Mouse (Mus musculus): ENCODE measurements around the gene Acsbg2. TPM values are rescaled to one million over a fixed set of nuclear protein-coding genes. Genes with fewer than 3 reads are reported as not detected.

Acsbg2 gene
- polyA plus RNA-seq, 1 experiment from 2014 or later = not detected

DNA sequence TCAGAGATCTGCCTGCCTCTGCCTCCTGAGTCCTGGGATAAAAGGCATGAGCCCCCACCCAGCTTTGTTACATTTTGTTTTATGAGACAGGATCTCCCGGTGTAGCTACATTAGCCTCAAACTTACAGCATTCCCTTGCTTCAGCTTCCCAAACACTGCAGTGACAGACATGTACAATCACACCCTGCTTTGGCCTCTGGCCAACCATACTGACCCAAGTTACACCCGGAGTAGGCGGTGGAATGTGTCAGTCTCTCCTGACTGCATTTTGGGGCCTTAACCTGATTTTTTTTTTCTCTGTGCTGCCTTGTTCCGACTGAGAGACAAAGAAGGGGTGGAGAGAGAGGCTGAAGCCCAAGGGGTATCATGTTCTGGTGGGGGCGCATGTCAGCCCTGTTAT is 10.1 kb upstream of the Acsbg2 start:
- DNase-seq (ENCODE audit: low spot score) = no peak
- H3K27ac ChIP-seq (replicated peaks; ENCODE audit: low read depth, low read length) = no peak overlapping the region
- H3K27me3 ChIP-seq (ENCODE audit: control insufficient read depth, insufficient read depth, low read length) = no peaks in the 10 kb centered on the region
- H3K4me3 ChIP-seq (ENCODE audit: low read depth, low read length) = no peak overlapping the region
- H3K4me2 ChIP-seq (ENCODE audit: low read depth, low read length) = no peak overlapping the region
- H3K9me3 ChIP-seq (replicated peaks; ENCODE audit: control insufficient read depth, low read length) = no peaks in the 10 kb centered on the region
- H3K36me3 ChIP-seq (replicated peaks; ENCODE audit: control insufficient read depth, insufficient read depth, low read depth, low read length) = no peaks in the 10 kb centered on the region
- 82% methylated on average over 5 of the region's 5 CpGs for WGBS
- H3K9ac ChIP-seq (replicated peaks; ENCODE audit: low read length) = no peak overlapping the region
- no peak for ATAC-seq (replicated peaks; ENCODE audit: insufficient number of reproducible peaks, low FRiP score, low TSS enrichment, low read depth)
- no peaks in the 10 kb centered on the region for H3K4me1 ChIP-seq (ENCODE audit: control insufficient read depth, insufficient read depth, low read length)

DNA sequence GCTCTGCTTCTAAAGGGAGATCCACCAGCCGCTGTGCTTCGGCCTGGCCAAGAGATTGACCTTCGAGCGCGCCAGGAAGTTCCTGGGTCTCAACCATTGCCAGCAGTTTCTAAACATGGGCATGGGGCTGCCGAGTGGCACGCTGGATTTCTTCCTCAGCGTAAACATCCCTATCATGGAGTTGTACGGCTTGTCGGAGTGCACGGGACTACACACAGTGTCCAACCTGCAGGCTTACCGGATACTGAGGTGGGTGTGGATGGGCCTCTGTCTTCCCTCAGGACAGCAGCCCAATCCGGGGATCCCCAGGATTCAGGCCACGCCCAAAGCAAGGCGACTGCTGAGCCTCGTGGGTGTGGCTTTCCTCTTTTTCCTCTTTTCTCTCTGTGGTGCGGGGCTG is 9.4 kb upstream of the Acsbg2 start:
- 44% methylated on average over 17 of the region's 17 CpGs for WGBS
- no peak overlapping the region for H3K9ac ChIP-seq (replicated peaks; ENCODE audit: low read length)
- no peak overlapping the region for H3K4me2 ChIP-seq (ENCODE audit: low read depth, low read length)
- H3K4me3 ChIP-seq (ENCODE audit: low read depth, low read length) = no peak overlapping the region
- no peak overlapping the region for H3K27ac ChIP-seq (replicated peaks; ENCODE audit: low read depth, low read length)
- no peaks in the 10 kb centered on the region for H3K36me3 ChIP-seq (replicated peaks; ENCODE audit: control insufficient read depth, insufficient read depth, low read depth, low read length)
- no peaks in the 10 kb centered on the region for H3K27me3 ChIP-seq (ENCODE audit: control insufficient read depth, insufficient read depth, low read length)
- H3K4me1 ChIP-seq (ENCODE audit: control insufficient read depth, insufficient read depth, low read length) = no peaks in the 10 kb centered on the region
- ATAC-seq (replicated peaks; ENCODE audit: insufficient number of reproducible peaks, low FRiP score, low TSS enrichment, low read depth) (no peak), DNase-seq (ENCODE audit: low spot score) (no peak)
- no peaks in the 10 kb centered on the region for H3K9me3 ChIP-seq (replicated peaks; ENCODE audit: control insufficient read depth, low read length)

DNA sequence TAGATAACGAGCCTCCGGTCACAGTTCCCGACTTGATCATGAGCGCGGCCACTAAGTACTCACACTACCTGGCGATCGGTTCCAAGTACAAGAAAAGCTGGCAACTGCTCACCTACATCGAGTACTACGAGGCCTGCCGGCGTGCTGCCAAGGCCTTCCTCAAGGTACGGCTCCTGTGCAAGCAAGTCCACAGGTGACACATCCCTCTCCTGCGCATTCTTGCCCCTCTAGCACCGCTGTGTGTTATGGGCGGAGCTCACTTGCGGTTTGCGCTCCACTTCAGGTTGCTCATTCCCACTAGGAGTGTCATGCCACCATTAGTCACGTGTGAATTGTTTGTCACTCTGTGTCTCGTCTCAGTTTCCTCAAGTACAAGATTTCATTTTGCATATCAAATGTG is 3.2 kb upstream of the Acsbg2 start:
- no peak overlapping the region for H3K9ac ChIP-seq (replicated peaks; ENCODE audit: low read length)

DNA sequence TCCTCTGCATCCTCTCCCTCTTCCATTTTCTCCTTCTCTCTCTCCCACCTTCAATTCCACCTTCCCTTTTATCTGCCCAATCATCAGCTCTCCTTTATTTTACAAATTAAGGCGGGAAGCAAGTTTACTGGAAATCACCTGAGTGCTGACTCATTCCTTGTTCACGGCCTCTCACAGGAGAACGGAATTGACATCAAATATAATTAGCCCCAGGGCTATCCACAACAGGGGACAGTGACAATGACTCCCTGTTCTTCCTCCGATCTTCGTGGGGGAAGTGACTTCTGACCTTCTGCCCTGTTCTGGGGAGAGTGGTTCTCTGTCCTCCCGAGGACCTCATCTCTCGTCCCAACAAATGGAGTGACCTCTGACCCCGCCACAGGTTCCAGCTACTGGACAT is 2.7 kb upstream of the Acsbg2 start:
- Histone ChIP-seq H3K36me3 (replicated peaks; ENCODE audit: control insufficient read depth, insufficient read depth, low read depth, low read length) (no peaks in the 10 kb centered on the region), H3K4me3 (ENCODE audit: low read depth, low read length) (no peak overlapping the region), H3K27ac (replicated peaks; ENCODE audit: low read depth, low read length) (no peak overlapping the region), H3K27me3 (ENCODE audit: control insufficient read depth, insufficient read depth, low read length) (no peaks in the 10 kb centered on the region), H3K4me1 (ENCODE audit: control insufficient read depth, insufficient read depth, low read length) (no peaks in the 10 kb centered on the region), H3K9me3 (replicated peaks; ENCODE audit: control insufficient read depth, low read length) (no peaks in the 10 kb centered on the region), H3K4me2 (ENCODE audit: low read depth, low read length) (no peak overlapping the region), H3K9ac (replicated peaks; ENCODE audit: low read length) (no peak overlapping the region)
- ATAC-seq (replicated peaks; ENCODE audit: insufficient number of reproducible peaks, low FRiP score, low TSS enrichment, low read depth) (no peak), DNase-seq (ENCODE audit: low spot score) (no peak)
- WGBS = 44% methylated on average over 8 of the region's 8 CpGs

More for the DNA sequence above, 3.2 kb upstream of the Acsbg2 start:
- no peak overlapping the region for H3K27ac ChIP-seq (replicated peaks; ENCODE audit: low read depth, low read length)
- no peaks in the 10 kb centered on the region for H3K4me1 ChIP-seq (ENCODE audit: control insufficient read depth, insufficient read depth, low read length)
- no peaks in the 10 kb centered on the region for H3K9me3 ChIP-seq (replicated peaks; ENCODE audit: control insufficient read depth, low read length)
- 91% methylated on average over 19 of the region's 19 CpGs for WGBS
- ATAC-seq (replicated peaks; ENCODE audit: insufficient number of reproducible peaks, low FRiP score, low TSS enrichment, low read depth) (no peak), DNase-seq (ENCODE audit: low spot score) (no peak)
- no peak overlapping the region for H3K4me3 ChIP-seq (ENCODE audit: low read depth, low read length)
- H3K36me3 ChIP-seq (replicated peaks; ENCODE audit: control insufficient read depth, insufficient read depth, low read depth, low read length) = no peaks in the 10 kb centered on the region
- no peaks in the 10 kb centered on the region for H3K27me3 ChIP-seq (ENCODE audit: control insufficient read depth, insufficient read depth, low read length)
- no peak overlapping the region for H3K4me2 ChIP-seq (ENCODE audit: low read depth, low read length)

DNA sequence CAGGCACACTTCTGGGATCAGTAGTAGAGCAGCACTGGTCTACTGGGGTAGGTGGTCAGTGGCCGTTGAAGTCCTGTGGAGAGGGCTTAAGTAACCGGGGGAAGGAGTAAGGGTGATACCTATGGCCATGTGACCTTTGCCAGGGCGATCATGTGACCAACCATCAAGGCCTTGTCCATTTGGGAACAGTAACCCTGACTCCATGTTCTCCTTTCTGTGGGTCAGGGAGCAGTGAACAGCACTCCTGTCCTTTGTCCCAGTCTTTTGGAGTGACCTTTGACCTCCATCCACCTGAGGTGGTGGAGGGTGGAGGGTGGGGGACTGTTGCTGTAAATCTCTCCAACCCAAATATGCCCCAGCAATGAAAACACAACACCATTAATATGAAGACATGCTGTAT is 2.2 kb upstream of the Acsbg2 start:
- 90% methylated on average over 3 of the region's 3 CpGs for WGBS

DNA sequence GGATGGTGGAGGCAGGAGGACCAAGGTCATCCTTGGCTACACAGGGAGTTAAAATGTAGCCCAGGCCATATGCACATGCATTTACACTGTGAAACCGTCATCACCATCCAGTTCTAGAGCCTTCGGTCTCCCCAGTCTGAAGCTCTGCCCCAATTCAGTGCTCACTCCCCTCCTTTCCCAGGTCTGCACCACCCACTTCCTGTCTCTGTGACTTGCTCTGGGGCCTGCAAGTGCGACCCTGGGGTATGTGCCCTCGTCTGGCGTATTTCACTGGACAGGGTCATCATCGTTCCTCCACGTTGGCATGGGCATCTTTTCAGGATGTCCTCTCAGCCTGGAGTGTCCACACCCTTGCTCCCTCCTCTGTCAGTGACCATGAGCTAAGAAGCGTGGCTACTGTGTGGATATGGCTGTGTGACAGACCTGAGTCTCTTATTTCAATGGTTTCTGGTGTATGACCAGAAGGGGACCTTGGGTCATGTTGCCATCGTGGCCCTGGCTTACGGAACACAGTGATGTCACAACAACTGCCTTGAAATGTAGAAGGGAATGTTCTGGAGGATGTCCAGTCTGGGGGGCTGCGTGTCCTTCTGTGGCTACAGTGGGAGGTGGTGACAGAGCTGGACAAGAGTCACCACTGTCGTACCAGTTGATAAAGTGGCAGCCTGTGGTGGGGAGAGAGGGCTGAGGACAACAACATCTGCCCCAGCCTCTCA is 847 bp upstream of the Acsbg2 start, which contains the start of gene 1700061G19Rik:
1700061G19Rik (plus strand) TSS at position 542 of the 716 bp plus-strand sequence.
- Histone ChIP-seq H3K9ac (replicated peaks; ENCODE audit: low read length) (no peak within 1 kb of the TSS), H3K4me3 (ENCODE audit: low read depth, low read length) (no peak within 1 kb of the TSS), H3K9me3 (replicated peaks; ENCODE audit: control insufficient read depth, low read length) (no peaks in the 10 kb centered on the region; the same call in 1 of the 2 replicates), H3K4me2 (ENCODE audit: low read depth, low read length) (no peak within 1 kb of the TSS), H3K4me1 (ENCODE audit: control insufficient read depth, insufficient read depth, low read length) (no peaks in the 10 kb centered on the region), H3K27me3 (ENCODE audit: control insufficient read depth, insufficient read depth, low read length) (no peaks in the 10 kb centered on the region), H3K36me3 (replicated peaks; ENCODE audit: control insufficient read depth, insufficient read depth, low read depth, low read length) (no peaks in the 10 kb centered on the region), H3K27ac (replicated peaks; ENCODE audit: low read depth, low read length) (no peak within 1 kb of the TSS)
- ATAC-seq (replicated peaks; ENCODE audit: insufficient number of reproducible peaks, low FRiP score, low TSS enrichment, low read depth) = no peak
- no peak for DNase-seq (ENCODE audit: low spot score)
- WGBS = 86% methylated on average over 12 of the region's 12 CpGs

More for the DNA sequence above, 2.2 kb upstream of the Acsbg2 start:
- no peak overlapping the region for H3K4me3 ChIP-seq (ENCODE audit: low read depth, low read length)
- no peak overlapping the region for H3K27ac ChIP-seq (replicated peaks; ENCODE audit: low read depth, low read length)
- no peak overlapping the region for H3K4me2 ChIP-seq (ENCODE audit: low read depth, low read length)
- no peak for DNase-seq (ENCODE audit: low spot score)
- no peaks in the 10 kb centered on the region for H3K27me3 ChIP-seq (ENCODE audit: control insufficient read depth, insufficient read depth, low read length)
- no peaks in the 10 kb centered on the region for H3K36me3 ChIP-seq (replicated peaks; ENCODE audit: control insufficient read depth, insufficient read depth, low read depth, low read length)
- no peaks in the 10 kb centered on the region for H3K4me1 ChIP-seq (ENCODE audit: control insufficient read depth, insufficient read depth, low read length)
- no peaks in the 10 kb centered on the region for H3K9me3 ChIP-seq (replicated peaks; ENCODE audit: control insufficient read depth, low read length)
- ATAC-seq (replicated peaks; ENCODE audit: insufficient number of reproducible peaks, low FRiP score, low TSS enrichment, low read depth) = no peak
- H3K9ac ChIP-seq (replicated peaks; ENCODE audit: low read length) = no peak overlapping the region

DNA sequence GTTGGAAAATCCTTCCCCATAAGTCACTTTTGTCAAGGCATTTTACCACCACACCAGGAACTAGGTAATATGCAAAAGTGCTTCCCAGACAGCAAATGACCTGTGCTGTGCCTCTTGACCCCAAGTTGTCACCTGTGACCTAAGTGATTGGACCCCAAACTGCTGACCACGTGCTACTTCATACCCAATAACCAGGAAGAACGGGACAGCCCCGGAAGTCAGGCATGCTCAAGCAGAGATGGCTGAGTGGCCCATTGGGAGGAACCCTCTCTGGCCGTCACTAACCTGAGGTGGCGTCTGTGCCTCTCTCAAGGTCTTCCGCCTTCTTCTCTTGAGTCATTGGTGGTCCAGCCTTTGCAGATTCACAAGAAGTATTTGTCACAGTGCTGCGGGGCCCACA is 1.7 kb downstream of the Acsbg2 start:
- no peak for ATAC-seq (replicated peaks; ENCODE audit: insufficient number of reproducible peaks, low FRiP score, low TSS enrichment, low read depth)

DNA sequence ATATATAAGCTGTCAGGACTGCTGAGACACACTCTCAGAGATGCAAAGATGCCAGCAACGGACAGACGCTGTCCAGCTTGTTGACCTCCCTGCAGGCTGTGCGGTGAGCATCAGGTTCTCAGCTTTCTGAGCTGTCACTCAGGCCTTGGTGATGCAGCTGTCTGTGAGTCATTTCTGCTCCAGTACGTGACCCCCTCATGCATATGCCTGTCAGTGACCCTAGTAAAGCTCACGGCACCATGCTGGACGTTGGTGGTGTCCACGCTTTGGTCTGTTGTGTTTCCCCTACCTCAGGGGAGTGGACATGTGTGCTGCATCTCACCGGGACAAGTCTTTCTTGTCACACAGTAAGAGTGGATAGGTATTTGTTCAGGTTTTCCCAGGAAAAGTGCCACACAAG is 2.5 kb downstream of the Acsbg2 start:
- ATAC-seq (replicated peaks; ENCODE audit: insufficient number of reproducible peaks, low FRiP score, low TSS enrichment, low read depth) (no peak), DNase-seq (ENCODE audit: low spot score) (no peak)
- Histone ChIP-seq H3K9ac (replicated peaks; ENCODE audit: low read length) (no peak overlapping the region), H3K36me3 (replicated peaks; ENCODE audit: control insufficient read depth, insufficient read depth, low read depth, low read length) (no peaks in the 10 kb centered on the region), H3K27ac (replicated peaks; ENCODE audit: low read depth, low read length) (no peak overlapping the region), H3K4me1 (ENCODE audit: control insufficient read depth, insufficient read depth, low read length) (no peaks in the 10 kb centered on the region), H3K9me3 (replicated peaks; ENCODE audit: control insufficient read depth, low read length) (no peaks in the 10 kb centered on the region; the same call in 1 of the 2 replicates), H3K27me3 (ENCODE audit: control insufficient read depth, insufficient read depth, low read length) (no peaks in the 10 kb centered on the region), H3K4me3 (ENCODE audit: low read depth, low read length) (no peak overlapping the region), H3K4me2 (ENCODE audit: low read depth, low read length) (no peak overlapping the region)
- WGBS = 71% methylated on average over 8 of the region's 8 CpGs

More for the DNA sequence above, 1.7 kb downstream of the Acsbg2 start:
- no peaks in the 10 kb centered on the region for H3K27me3 ChIP-seq (ENCODE audit: control insufficient read depth, insufficient read depth, low read length)
- H3K4me1 ChIP-seq (ENCODE audit: control insufficient read depth, insufficient read depth, low read length) = no peaks in the 10 kb centered on the region
- no peaks in the 10 kb centered on the region for H3K36me3 ChIP-seq (replicated peaks; ENCODE audit: control insufficient read depth, insufficient read depth, low read depth, low read length)
- DNase-seq (ENCODE audit: low spot score) = no peak
- H3K9ac ChIP-seq (replicated peaks; ENCODE audit: low read length) = no peak overlapping the region
- WGBS = 71% methylated on average over 7 of the region's 7 CpGs
- H3K9me3 ChIP-seq (replicated peaks; ENCODE audit: control insufficient read depth, low read length) = no peaks in the 10 kb centered on the region; the same call in 1 of the 2 replicates
- no peak overlapping the region for H3K27ac ChIP-seq (replicated peaks; ENCODE audit: low read depth, low read length)
- H3K4me2 ChIP-seq (ENCODE audit: low read depth, low read length) = no peak overlapping the region
- no peak overlapping the region for H3K4me3 ChIP-seq (ENCODE audit: low read depth, low read length)
